Mouse (Mus musculus) retina, postnatal 7 days (tissue): ENCODE measurements around the gene Gm20498.
A peak's percentile ranks its signal among the peaks of the same experiment; 100 is the strongest.

ENCODE experiments used
- DNase-seq: peaks from one replicate; pipeline ENCODE4 v3.0.0-alpha.2; 2012; ENCODE audit warnings: low read depth, low spot score

Gene Gm20498

GRCm38 (mm10) chr12:81332875-81333421, 199.8 kb downstream of the Gm20498 start, which contains the start of gene Slc8a3:
Gene Slc8a3, minus strand, starts transcription at chr12:81333180.
- peak; percentile 50 for DNase-seq

GRCm38 (mm10) chr12:81331937-81332874, 200.5 kb downstream of the Gm20498 start:
- DNase-seq, result peak; percentile 49

DNA sequence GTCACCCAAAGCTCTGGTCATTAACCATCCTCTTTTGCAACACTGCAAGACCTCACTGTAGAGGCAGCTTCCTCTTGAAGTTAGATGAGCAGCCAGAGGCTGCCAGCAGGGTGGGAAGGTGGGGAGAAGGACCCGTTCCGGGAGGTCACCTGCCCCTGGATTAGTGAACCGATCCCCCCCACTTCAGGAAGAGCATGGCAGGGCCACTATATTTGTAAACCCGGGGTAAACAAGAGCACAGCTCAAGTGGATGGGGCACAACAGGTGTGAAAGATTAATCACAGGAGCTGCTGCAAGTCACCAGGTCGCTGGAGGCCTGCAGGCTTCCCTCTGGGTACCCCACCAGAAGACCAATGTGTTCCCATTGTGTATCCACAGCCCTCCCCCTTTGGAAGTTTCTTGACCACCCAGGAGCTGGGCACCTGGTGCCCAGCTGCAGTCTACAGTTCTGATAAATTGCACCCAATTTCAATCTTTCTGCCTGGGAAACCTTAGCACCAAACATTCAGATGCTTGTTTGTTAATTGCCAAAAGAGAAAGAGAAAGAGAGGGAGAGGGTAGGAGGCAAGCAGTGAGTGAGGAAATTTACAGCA, 201.6 kb downstream of the Gm20498 start:
- no peak for DNase-seq

DNA sequence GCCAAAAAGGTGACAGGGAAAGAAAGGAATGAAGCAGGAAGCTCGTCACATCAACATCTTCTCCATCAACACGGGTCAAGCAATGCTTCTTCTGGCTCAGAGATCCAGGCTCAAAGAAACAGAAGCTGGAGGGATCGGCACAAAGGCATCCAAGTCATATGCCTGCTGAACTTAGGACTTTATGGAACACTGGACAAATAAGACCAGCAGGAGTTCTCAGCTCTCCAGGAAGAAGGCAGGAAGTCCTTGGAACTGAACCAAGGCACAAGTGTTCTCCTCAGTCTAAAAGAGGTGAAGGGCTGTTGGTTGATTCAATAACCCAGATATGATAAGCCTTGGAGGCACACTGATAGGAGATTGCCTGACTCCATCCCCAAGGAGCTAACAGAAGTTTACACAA, 207.7 kb downstream of the Gm20498 start:
- DNase-seq, result no peak

DNA sequence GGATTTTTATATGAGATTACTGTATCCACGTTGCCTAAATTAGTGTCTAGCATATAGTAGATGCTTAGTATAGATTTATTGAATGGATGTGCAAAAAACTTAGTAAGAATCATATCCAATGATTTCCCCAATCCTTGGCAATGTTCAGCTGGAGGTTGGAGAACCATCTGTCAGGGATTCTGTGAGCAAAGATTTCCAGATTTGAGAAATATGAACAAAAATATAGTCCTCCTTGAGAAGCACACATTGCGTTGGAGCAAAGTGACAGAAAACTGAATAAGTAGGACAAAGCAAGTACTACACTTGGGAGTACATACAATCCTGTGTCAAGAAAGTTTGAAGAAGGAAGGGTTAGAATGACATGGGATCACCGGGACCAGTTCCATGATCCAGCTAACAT, 208.6 kb downstream of the Gm20498 start:
- no peak for DNase-seq

DNA sequence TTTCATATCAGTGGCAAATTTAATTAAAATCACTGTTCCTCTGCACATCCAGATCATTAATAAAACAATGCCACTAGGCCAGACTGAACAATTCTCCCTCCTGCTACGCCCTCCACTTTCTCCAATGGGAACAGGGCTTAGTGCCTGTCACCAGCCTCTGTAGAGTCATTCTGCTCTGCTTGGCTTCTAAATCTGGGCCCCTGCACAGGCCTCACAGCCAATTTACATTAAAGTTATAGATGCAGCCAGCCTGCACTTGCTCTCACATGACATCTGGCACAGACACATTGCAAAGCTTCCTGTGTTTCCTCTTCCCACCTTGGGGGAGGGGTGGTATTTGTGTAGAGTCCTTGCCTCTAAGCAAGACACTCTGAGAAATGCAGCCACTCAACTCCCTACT, 211.7 kb downstream of the Gm20498 start:
- no peak for DNase-seq

- DNase-seq, result no peak
Measured at GRCm38 (mm10) chr12:81317811-81318210, 214.9 kb downstream of the Gm20498 start.

GRCm38 (mm10) chr12:81315953-81316352, 216.8 kb downstream of the Gm20498 start:
- DNase-seq, result no peak
